Mouse (Mus musculus) kidney, embryonic 14.5 days (tissue): ENCODE measurements around the gene Dnmt3a. TPM values are rescaled to one million over a fixed set of nuclear protein-coding genes. Genes with fewer than 3 reads are reported as not detected.
A peak's percentile ranks its signal among the peaks of the same experiment; 100 is the strongest.

Source experiments
- ATAC-seq: fragments of 200-750 bp; cut with Nextera tagmentation; 2 replicates; pipeline ENCODE4 v1.8.0; 2017; ENCODE audit warnings: moderate number of reproducible peaks, mild to moderate bottlenecking, moderate TSS enrichment, moderate library complexity; ENCODE audit not compliant: low FRiP score, low TSS enrichment
- H3K27ac ChIP-seq: fragments of 300-500 bp; sonication (generic); 2 replicates; pipeline ENCODE4 v1.5.1; 2014; ENCODE audit warnings: low read depth, mild to moderate bottlenecking, low read length, moderate library complexity, mixed read lengths
- H3K27me3 ChIP-seq: fragments of 300-500 bp; sonication (generic); 2 replicates; pipeline ENCODE4 v1.6.1; 2014; ENCODE audit warnings: mild to moderate bottlenecking, low read length; ENCODE audit not compliant: control insufficient read depth, insufficient read depth
- H3K36me3 ChIP-seq: fragments of 300-500 bp; sonication (generic); 2 replicates; pipeline ENCODE4 v1.6.1; 2014; ENCODE audit warnings: low read length, mixed read lengths; ENCODE audit not compliant: control insufficient read depth, insufficient read depth
- H3K4me1 ChIP-seq: fragments of 300-500 bp; sonication (generic); 2 replicates; pipeline ENCODE4 v1.6.1; 2014; ENCODE audit warnings: low read length, mixed read lengths; ENCODE audit not compliant: control insufficient read depth, insufficient read depth
- H3K4me2 ChIP-seq: fragments of 300-500 bp; sonication (generic); replicated peaks from 2 replicates; pipeline ENCODE4 v1.6.1; 2014; ENCODE audit warnings: low read depth, mild to moderate bottlenecking, low read length
- H3K4me3 ChIP-seq: fragments of 300-500 bp; sonication (generic); 2 replicates; pipeline ENCODE4 v1.5.1; 2014; ENCODE audit warnings: mild to moderate bottlenecking, low read length
- H3K9ac ChIP-seq: fragments of 300-500 bp; sonication (generic); 2 replicates; pipeline ENCODE4 v1.6.1; 2014; ENCODE audit warnings: low read depth, mild to moderate bottlenecking, low read length, moderate library complexity
- H3K9me3 ChIP-seq: fragments of 300-500 bp; sonication (generic); 2 replicates; pipeline ENCODE4 v1.6.1; 2016; ENCODE audit warnings: low read length; ENCODE audit not compliant: control insufficient read depth
- WGBS: fragments of 180-500 bp; shearing (Covaris S2); extraction: QIAGEN DNeasy Blood & Tissue Kit; methylation state at CpG from one replicate; pipeline ENCODE4 v1.1.7; 2014; 5-methylcytosine and 5-hydroxymethylcytosine counted together
- polyA plus RNA-seq: library from polyadenylated mRNA; unstranded; fragments of >200 nt; fragmentation: Nextera tagmentation; extraction: Ambion mirVana; gene quantifications from 2 replicates; pipeline ENCODE4 v1.2.1, GENCODE M21; 2014

The Dnmt3a gene
- polyA plus RNA-seq, 1 experiment from 2014 or later: 87.9 TPM

DNA sequence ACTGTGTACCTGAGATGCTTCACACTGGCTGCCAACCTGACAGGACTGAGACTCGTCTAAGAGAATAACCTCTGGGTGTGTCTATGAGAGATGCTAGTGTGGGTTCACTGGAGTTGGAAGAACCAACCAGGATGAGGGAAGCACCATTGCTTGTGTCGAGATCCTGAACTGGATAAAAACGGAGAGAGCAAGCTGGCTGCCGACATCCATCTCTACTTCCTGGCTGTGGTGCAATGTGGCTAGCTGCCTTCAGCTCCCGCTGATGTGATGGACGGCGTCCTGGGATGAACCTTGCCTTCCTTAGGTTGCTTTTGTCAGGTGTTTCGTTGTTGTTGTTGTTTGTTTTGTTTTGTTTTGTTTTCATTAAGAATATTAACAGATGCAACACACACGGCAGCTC is 52.0 kb downstream of the Dnmt3a start:
- Histone ChIP-seq H3K4me2 (no peak overlapping the region), H3K9me3 (no peaks in the 10 kb centered on the region), H3K4me3 (no peak overlapping the region), H3K4me1 (peaks cover 32% of the 10 kb centered on the region), H3K36me3 (peaks cover 33% of the 10 kb centered on the region), H3K27ac (no peak overlapping the region), H3K9ac (no peak overlapping the region), H3K27me3 (no peaks in the 10 kb centered on the region)
- no peak for ATAC-seq
- 64% methylated on average over 9 of the region's 9 CpGs for WGBS

DNA sequence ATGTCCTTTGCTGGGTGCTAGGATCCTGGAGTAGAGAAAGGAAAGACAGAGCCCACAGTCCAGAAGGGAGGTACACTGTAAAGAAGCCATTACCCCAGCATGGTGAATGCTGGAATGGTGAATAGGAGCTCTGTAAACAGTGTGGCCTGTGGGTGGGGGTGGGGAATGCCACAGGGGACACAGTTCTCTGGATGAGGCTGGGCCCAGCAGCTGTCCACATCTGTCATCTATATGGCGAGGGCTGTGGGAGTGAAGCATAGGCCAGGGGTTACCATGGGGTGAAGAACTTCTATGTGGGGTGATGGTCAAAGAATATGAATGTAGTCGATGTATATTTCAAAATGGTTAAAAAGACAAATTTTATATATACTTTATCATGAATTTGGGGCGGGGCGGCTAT is 52.9 kb downstream of the Dnmt3a start:
- Histone ChIP-seq H3K4me1 (peaks cover 32% of the 10 kb centered on the region), H3K36me3 (peaks cover 30% of the 10 kb centered on the region; the same call in 1 of the 2 replicates), H3K4me3 (no peak overlapping the region), H3K4me2 (no peak overlapping the region), H3K27me3 (no peaks in the 10 kb centered on the region), H3K9me3 (no peaks in the 10 kb centered on the region), H3K9ac (no peak overlapping the region), H3K27ac (no peak overlapping the region)
- WGBS: 78% methylated on average over 4 of the region's 4 CpGs
- ATAC-seq: no peak

DNA sequence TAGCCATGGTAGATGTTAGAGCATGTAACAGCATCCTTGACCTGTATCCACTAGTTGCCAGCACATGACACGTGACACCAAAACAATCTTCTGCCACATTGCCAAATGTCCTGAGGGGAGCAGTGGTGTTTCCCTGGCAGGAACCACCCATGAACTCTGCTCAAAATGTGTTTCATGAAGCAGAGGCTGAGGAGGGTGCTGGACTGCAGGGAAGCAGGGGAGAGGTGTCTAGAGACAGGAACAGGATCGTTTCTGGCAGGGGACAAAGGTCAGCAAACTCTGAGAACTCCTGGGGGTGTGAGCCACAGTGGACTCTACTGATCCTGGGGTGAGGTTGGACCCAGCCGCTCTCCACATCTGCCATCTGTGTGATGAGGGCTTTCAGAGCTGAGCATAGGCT is 53.7 kb downstream of the Dnmt3a start:
- ATAC-seq: no peak
- 57% methylated on average over 3 of the region's 3 CpGs for WGBS
- Histone ChIP-seq H3K9me3 (no peaks in the 10 kb centered on the region), H3K27ac (no peak overlapping the region), H3K27me3 (no peaks in the 10 kb centered on the region), H3K9ac (no peak overlapping the region), H3K36me3 (peaks cover 31% of the 10 kb centered on the region; the same call in 1 of the 2 replicates), H3K4me2 (no peak overlapping the region), H3K4me3 (no peak overlapping the region), H3K4me1 (peaks cover 30% of the 10 kb centered on the region)

- Histone ChIP-seq H3K9me3 (no peaks in the 10 kb centered on the region), H3K4me2 (no peak overlapping the region), H3K27me3 (no peaks in the 10 kb centered on the region), H3K4me1 (peaks cover 25% of the 10 kb centered on the region), H3K27ac (no peak overlapping the region), H3K4me3 (no peak overlapping the region), H3K36me3 (peaks cover 31% of the 10 kb centered on the region; the same call in 1 of the 2 replicates), H3K9ac (no peak overlapping the region)
- ATAC-seq: no peak
- 32% methylated on average over 5 of the region's 5 CpGs for WGBS
Observed at GRCm38 (mm10) chr12:3860005-3860404, 54.2 kb downstream of the Dnmt3a start.

DNA sequence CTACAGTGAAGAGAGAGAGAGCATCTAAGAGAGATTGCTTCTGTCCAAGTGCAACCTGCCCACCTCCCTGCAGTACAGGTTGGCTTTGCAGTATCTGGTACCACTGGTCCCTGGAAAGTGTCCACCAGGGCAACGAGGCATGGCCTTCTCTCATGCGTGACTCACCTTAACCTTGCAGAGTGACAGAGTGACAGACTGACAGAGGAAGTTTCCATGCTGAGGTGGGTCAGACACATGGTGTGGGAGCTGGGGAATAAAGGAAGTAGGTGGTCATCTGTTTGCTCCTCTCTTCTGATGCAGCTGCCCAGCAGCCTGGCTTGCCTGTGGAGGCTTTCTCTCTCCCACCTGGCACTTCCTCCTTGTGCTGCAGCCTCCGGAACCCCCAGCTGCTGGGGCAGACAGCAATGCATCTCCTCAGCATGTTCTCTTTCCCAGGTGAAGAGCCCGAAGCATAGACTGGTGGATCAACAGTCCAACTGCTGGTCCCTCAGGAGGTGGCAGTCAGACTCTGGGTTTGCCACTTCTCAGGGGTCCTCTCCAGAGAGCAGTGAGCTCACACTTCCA is 55.9 kb downstream of the Dnmt3a start:
- Histone ChIP-seq H3K4me3 (no peak overlapping the region), H3K36me3 (peaks cover 43% of the 10 kb centered on the region), H3K4me1 (peaks cover 9% of the 10 kb centered on the region; the same call in 1 of the 2 replicates), H3K9me3 (no peaks in the 10 kb centered on the region), H3K27me3 (no peaks in the 10 kb centered on the region), H3K4me2 (no peak overlapping the region), H3K27ac (no peak overlapping the region), H3K9ac (no peak overlapping the region)
- WGBS: 64% methylated on average over 4 of the region's 4 CpGs
- ATAC-seq: no peak

GRCm38 (mm10) chr12:3862253-3862652 is 56.4 kb downstream of the Dnmt3a start:
- Histone ChIP-seq H3K9me3 (no peaks in the 10 kb centered on the region), H3K9ac (no peak overlapping the region), H3K4me1 (peaks cover 6% of the 10 kb centered on the region; the same call in 1 of the 2 replicates), H3K36me3 (peaks cover 43% of the 10 kb centered on the region), H3K27me3 (no peaks in the 10 kb centered on the region), H3K27ac (no peak overlapping the region), H3K4me2 (no peak overlapping the region), H3K4me3 (no peak overlapping the region)
- WGBS: 86% methylated on average over 6 of the region's 6 CpGs
- no peak for ATAC-seq

DNA sequence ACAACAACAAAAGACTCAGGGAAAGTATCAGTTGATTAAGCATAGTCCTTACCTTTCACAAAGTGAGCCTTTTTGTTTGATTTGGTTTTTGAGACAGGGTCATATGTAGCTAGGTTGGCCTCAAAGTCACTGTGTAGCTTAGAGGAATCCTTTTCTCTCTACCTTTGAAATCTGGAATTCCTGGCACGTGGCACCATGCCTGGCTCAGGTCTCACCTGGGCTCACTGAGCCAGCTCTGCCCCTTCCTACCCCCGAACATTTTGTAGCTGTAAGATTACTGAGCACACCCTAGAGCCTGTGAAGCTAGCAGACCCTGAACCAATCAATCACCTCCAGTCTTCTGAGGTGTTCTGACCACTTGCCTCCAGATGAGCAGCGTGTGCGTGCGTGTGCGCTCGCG is 58.4 kb downstream of the Dnmt3a start:
- H3K4me2 ChIP-seq: no peak overlapping the region
- 0 out of 2 replicates have a peak, but pooled peaks cover 4% of the 10 kb centered on the region for H3K4me1 ChIP-seq
- H3K27me3 ChIP-seq: no peaks in the 10 kb centered on the region
- H3K4me3 ChIP-seq: no peak overlapping the region
- H3K36me3 ChIP-seq: peaks cover 49% of the 10 kb centered on the region
- no peak overlapping the region for H3K9ac ChIP-seq
- H3K27ac ChIP-seq: no peak overlapping the region
- no peak for ATAC-seq
- WGBS: 91% methylated on average over 8 of the region's 8 CpGs
- no peaks in the 10 kb centered on the region for H3K9me3 ChIP-seq

DNA sequence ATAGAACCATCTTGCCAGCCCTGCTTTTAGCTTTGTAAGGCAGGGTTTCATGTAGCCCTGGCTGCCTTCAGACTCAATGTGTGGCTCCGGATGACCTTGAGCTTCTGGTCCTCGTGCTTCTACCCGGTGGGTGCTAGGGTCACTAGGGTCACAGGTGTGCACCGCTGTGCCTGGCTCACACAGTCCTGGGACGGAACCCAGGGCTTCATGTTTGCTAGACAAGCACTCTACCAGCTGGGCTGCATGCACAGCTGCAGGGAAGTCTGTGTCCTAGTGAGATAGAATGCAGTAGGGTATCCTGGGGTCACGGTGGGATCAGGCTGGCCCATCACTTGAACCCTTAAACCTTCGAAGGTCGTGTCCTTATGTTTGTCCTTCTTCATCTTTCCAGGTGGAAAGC is 59.8 kb downstream of the Dnmt3a start:
- Histone ChIP-seq H3K27me3 (no peaks in the 10 kb centered on the region), H3K4me1 (peaks cover 6% of the 10 kb centered on the region; the same call in 1 of the 2 replicates), H3K4me3 (no peak overlapping the region), H3K27ac (no peak overlapping the region), H3K9ac (no peak overlapping the region), H3K9me3 (no peaks in the 10 kb centered on the region), H3K36me3 (peaks cover 50% of the 10 kb centered on the region), H3K4me2 (no peak overlapping the region)
- 94% methylated on average over 8 of the region's 8 CpGs for WGBS
- no peak for ATAC-seq

- H3K27me3 ChIP-seq: no peaks in the 10 kb centered on the region
- no peak overlapping the region for H3K27ac ChIP-seq
- no peak overlapping the region for H3K4me3 ChIP-seq
- 66% methylated on average over 12 of the region's 12 CpGs for WGBS
- no peak overlapping the region for H3K4me2 ChIP-seq
- H3K36me3 ChIP-seq: peaks cover 50% of the 10 kb centered on the region
- no peaks in the 10 kb centered on the region for H3K9me3 ChIP-seq
- no peak overlapping the region for H3K9ac ChIP-seq
- 0 out of 2 replicates have a peak, but pooled peaks have one; percentile 22 for ATAC-seq
- H3K4me1 ChIP-seq: peaks cover 17% of the 10 kb centered on the region
Observed at GRCm38 (mm10) chr12:3866654-3867370, 61.0 kb downstream of the Dnmt3a start.
